Mouse (Mus musculus): ENCODE results near the gene Cyp2f2.

Gene Cyp2f2

GRCm38 (mm10) chr7:27178324-27179216, 58.9 kb downstream of the Cyp2f2 start, which contains the start of gene Rab4b:
Rab4b (minus strand) TSS chr7:27178896.
- DNase-seq (ENCODE audit: low spot score in 2 of 2): peak; percentile 99

- DNase-seq (ENCODE audit: low spot score in 2 of 2): no peak
These were observed 59.7 kb downstream of the Cyp2f2 start for GRCm38 (mm10) chr7:27179217-27179918.

- no peak for DNase-seq (ENCODE audit: low spot score in 2 of 2)
These were observed 60.3 kb downstream of the Cyp2f2 start for GRCm38 (mm10) chr7:27180036-27180435.

- no peak for DNase-seq (ENCODE audit: low spot score in 2 of 2)
These were observed 61.4 kb downstream of the Cyp2f2 start, which contains the start of the genes Gm21983 and Mia for GRCm38 (mm10) chr7:27180837-27181695. Gm21983 (minus strand) TSS chr7:27181086. Mia (minus strand) TSS chr7:27181157.

GRCm38 (mm10) chr7:27182498-27182897, 62.8 kb downstream of the Cyp2f2 start:
- DNase-seq (ENCODE audit: low spot score in 2 of 2): no peak

Measured in frontal cortex, postnatal 36 days (tissue).